Mouse (Mus musculus) heart, adult 2 months (tissue): ENCODE measurements at regions not wholly inside any gene's neighbourhood (a gene's known extent, or its start where the extent isn't known, plus 50 kb on each side); places are given as distances from the start of the nearest gene placed in this dataset.

Experiments used
- DNase-seq, 2 experiments: peaks; one replicate each; pipeline ENCODE4 v3.0.0; 2021
- H3K27ac ChIP-seq: fragments of 200-600 bp; 2 replicates; pipeline ENCODE4 v1.8.1; 2022
- H3K27me3 ChIP-seq: fragments of 200-500 bp; 2 replicates; pipeline ENCODE4 v1.6.1; 2012; ENCODE audit warnings: mild to moderate bottlenecking, low read length, inconsistent platforms, mixed read lengths; ENCODE audit not compliant: control insufficient read depth, insufficient read depth
- H3K36me3 ChIP-seq: fragments of 200-500 bp; 2 replicates; pipeline ENCODE4 v1.6.1; 2012; ENCODE audit warnings: low read length, inconsistent platforms; ENCODE audit not compliant: control insufficient read depth, insufficient read depth
- H3K4me1 ChIP-seq: fragments of 200-500 bp; 2 replicates; pipeline ENCODE4 v1.6.1; 2011; ENCODE audit warnings: low read length; ENCODE audit not compliant: control insufficient read depth, insufficient read depth
- H3K4me3 ChIP-seq: fragments of 200-600 bp; 2 replicates; pipeline ENCODE4 v1.8.1; 2022
- H3K79me2 ChIP-seq: fragments of 200-500 bp; replicated peaks from 2 replicates; pipeline ENCODE4 v1.6.1; 2012; ENCODE audit warnings: mild to moderate bottlenecking, inconsistent platforms, low read length, moderate library complexity, mixed read lengths; ENCODE audit not compliant: control insufficient read depth, insufficient read depth
- H3K9ac ChIP-seq: fragments of 200-500 bp; 2 replicates; pipeline ENCODE4 v1.6.1; 2012; ENCODE audit warnings: low read depth, mild to moderate bottlenecking, control low read depth, inconsistent platforms, low read length, mixed read lengths
- CTCF ChIP-seq: fragments of 200-600 bp; IDR thresholded peaks from 2 replicates; pipeline ENCODE4 v1.8.1; 2022; ENCODE audit warnings: antibody characterized with exemption, mild to moderate bottlenecking, moderate library complexity
- EP300 ChIP-seq: fragments of 200-500 bp; IDR thresholded peaks from 2 replicates; pipeline ENCODE4 v1.6.1; 2011; ENCODE audit warnings: low read depth, low read length, control low read depth; ENCODE audit not compliant: insufficient read depth
- POLR2A ChIP-seq: fragments of 200-500 bp; IDR thresholded peaks from 2 replicates; pipeline ENCODE4 v1.6.1; 2011; ENCODE audit warnings: mild to moderate bottlenecking, low read depth, low read length, control low read depth; ENCODE audit not compliant: insufficient read depth
- WGBS: fragments of 180-500 bp; shearing (Covaris S2); methylation state at CpG from one replicate; pipeline ENCODE4 v1.1.7; 2018; 5-methylcytosine and 5-hydroxymethylcytosine counted together
- intact Hi-C: fragments of 180-260 bp; cut with DNase I; formaldehyde crosslinking; loops from one replicate; pipeline ENCODE4 v1.15.1; 2025

- no peak for TF ChIP-seq EP300
- no peak for TF ChIP-seq POLR2A
- TF ChIP-seq CTCF = no peak
- H3K79me2 ChIP-seq = no peaks in the 10 kb centered on the region
- no peaks in the 10 kb centered on the region for H3K36me3 ChIP-seq
- H3K27ac ChIP-seq = no peak overlapping the region
- no peaks in the 10 kb centered on the region for H3K27me3 ChIP-seq
- WGBS = 92% methylated on average over 8 of the region's 8 CpGs
- H3K4me1 ChIP-seq = no peaks in the 10 kb centered on the region
- no peak overlapping the region for H3K9ac ChIP-seq
- intact Hi-C loops = no loop called here
- no peak overlapping the region for H3K4me3 ChIP-seq
- no peak for DNase-seq
These were observed 531.0 kb downstream of the Zfp536 start for GRCm38 (mm10) chr7:37242476-37242875.

- no peak overlapping the region for H3K4me3 ChIP-seq
- no peaks in the 10 kb centered on the region for H3K4me1 ChIP-seq
- no peaks in the 10 kb centered on the region for H3K27me3 ChIP-seq
- no peak for DNase-seq
- intact Hi-C loops = no loop called here
- 77% methylated on average over 4 of the region's 4 CpGs for WGBS
- H3K27ac ChIP-seq = no peak overlapping the region
- no peaks in the 10 kb centered on the region for H3K79me2 ChIP-seq
- no peaks in the 10 kb centered on the region for H3K36me3 ChIP-seq
- TF ChIP-seq CTCF (no peak), EP300 (no peak), POLR2A (no peak)
- no peak overlapping the region for H3K9ac ChIP-seq
These were observed 527.3 kb downstream of the Zfp536 start for GRCm38 (mm10) chr7:37246156-37246555.

GRCm38 (mm10) chr7:37254431-37254830 is 519.0 kb downstream of the Zfp536 start:
- TF ChIP-seq CTCF = no peak
- no peak for TF ChIP-seq POLR2A
- no peak for TF ChIP-seq EP300

GRCm38 (mm10) chr7:37255840-37256239 is 517.6 kb downstream of the Zfp536 start:
- Histone ChIP-seq H3K9ac (no peak overlapping the region), H3K4me1 (no peaks in the 10 kb centered on the region), H3K4me3 (no peak overlapping the region), H3K79me2 (no peaks in the 10 kb centered on the region), H3K27me3 (no peaks in the 10 kb centered on the region), H3K27ac (no peak overlapping the region), H3K36me3 (no peaks in the 10 kb centered on the region)
- TF ChIP-seq CTCF = no peak
- TF ChIP-seq POLR2A = no peak
- TF ChIP-seq EP300 = no peak
- intact Hi-C loops = no loop called here
- WGBS = 12% methylated on average over 3 of the region's 3 CpGs
- DNase-seq = no peak

More at GRCm38 (mm10) chr7:37254431-37254830, 519.0 kb downstream of the Zfp536 start:
- H3K27ac ChIP-seq = no peak overlapping the region
- no peaks in the 10 kb centered on the region for H3K27me3 ChIP-seq
- no peak overlapping the region for H3K9ac ChIP-seq
- intact Hi-C loops = no loop called here
- H3K79me2 ChIP-seq = no peaks in the 10 kb centered on the region
- no peak overlapping the region for H3K4me3 ChIP-seq
- 47% methylated on average over 9 of the region's 9 CpGs for WGBS
- H3K4me1 ChIP-seq = no peaks in the 10 kb centered on the region
- H3K36me3 ChIP-seq = no peaks in the 10 kb centered on the region
- DNase-seq = no peak

GRCm38 (mm10) chr7:37259293-37259692 is 514.1 kb downstream of the Zfp536 start:
- Histone ChIP-seq H3K27ac (no peak overlapping the region), H3K4me3 (no peak overlapping the region), H3K4me1 (no peaks in the 10 kb centered on the region), H3K79me2 (no peaks in the 10 kb centered on the region), H3K27me3 (no peaks in the 10 kb centered on the region), H3K9ac (no peak overlapping the region), H3K36me3 (no peaks in the 10 kb centered on the region)
- TF ChIP-seq EP300 (no peak), POLR2A (no peak), CTCF (peak; percentile 39)
- intact Hi-C loops = no loop called here
- no peak for DNase-seq
- WGBS = 44% methylated on average over 6 of the region's 6 CpGs

- H3K4me1 ChIP-seq = no peaks in the 10 kb centered on the region
- no peak overlapping the region for H3K9ac ChIP-seq
- no peak overlapping the region for H3K4me3 ChIP-seq
- no peaks in the 10 kb centered on the region for H3K36me3 ChIP-seq
- 52% methylated on average over 3 of the region's 3 CpGs for WGBS
- H3K27me3 ChIP-seq = no peaks in the 10 kb centered on the region
- H3K27ac ChIP-seq = no peak overlapping the region
- TF ChIP-seq POLR2A (no peak), EP300 (no peak)
- no peak for DNase-seq
- intact Hi-C loops = no loop called here
- H3K79me2 ChIP-seq = no peaks in the 10 kb centered on the region
These were observed 510.6 kb downstream of the Zfp536 start for GRCm38 (mm10) chr7:37262846-37263245.

GRCm38 (mm10) chr7:37267404-37267803 is 506.0 kb downstream of the Zfp536 start:
- H3K36me3 ChIP-seq = no peaks in the 10 kb centered on the region
- WGBS = 82% methylated on average over 4 of the region's 4 CpGs
- intact Hi-C loops = no loop called here

More at GRCm38 (mm10) chr7:37267404-37267803, 506.0 kb downstream of the Zfp536 start:
- TF ChIP-seq POLR2A (no peak), EP300 (no peak), CTCF (peak; percentile 41)
- H3K4me3 ChIP-seq = no peak overlapping the region
- H3K27ac ChIP-seq = no peak overlapping the region
- H3K9ac ChIP-seq = no peak overlapping the region
- DNase-seq = no peak
- no peaks in the 10 kb centered on the region for H3K79me2 ChIP-seq
- H3K27me3 ChIP-seq = no peaks in the 10 kb centered on the region
- no peaks in the 10 kb centered on the region for H3K4me1 ChIP-seq
